Mouse (Mus musculus) MN1 (cell line): ENCODE measurements around the gene Evc.

Experiments used
- DNase-seq: peaks from one replicate; pipeline ENCODE4 v3.0.0-alpha.2; 2016; ENCODE audit warnings: low spot score

Evc gene

DNA sequence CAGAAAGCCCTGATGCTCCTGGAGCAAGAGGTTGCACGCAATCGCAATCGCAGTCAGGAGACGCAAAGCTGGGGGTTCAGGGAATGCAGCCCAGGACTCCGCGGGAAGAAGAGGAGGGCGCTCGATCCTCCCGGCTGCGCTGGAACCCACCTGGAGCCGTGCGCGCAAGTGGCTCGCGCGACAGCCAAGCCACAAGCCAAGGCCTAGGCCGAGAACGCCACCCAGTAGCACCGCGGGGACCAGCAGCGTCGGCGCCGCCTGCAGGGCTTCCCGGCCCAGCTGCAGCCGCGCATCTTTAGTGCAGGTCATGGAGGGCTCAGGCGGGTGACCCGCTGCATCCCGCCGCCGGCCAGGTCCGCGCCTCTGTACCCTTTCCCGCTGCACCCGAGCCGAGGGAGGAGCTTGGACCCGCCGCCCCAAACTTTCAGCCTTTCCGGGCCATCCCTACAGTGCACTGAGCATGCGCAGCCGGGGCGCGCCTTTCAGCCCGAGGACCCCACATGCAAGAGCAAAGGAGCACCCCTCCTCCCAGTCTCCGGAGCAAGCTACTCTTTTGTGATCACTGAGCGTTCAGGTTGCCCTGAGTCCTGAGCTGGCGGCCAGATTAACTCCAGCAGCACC, at the start of gene Evc:
Gene Evc, minus strand, starts transcription at position 410 of the 621 bp plus-strand sequence.
- no peak for DNase-seq

DNA sequence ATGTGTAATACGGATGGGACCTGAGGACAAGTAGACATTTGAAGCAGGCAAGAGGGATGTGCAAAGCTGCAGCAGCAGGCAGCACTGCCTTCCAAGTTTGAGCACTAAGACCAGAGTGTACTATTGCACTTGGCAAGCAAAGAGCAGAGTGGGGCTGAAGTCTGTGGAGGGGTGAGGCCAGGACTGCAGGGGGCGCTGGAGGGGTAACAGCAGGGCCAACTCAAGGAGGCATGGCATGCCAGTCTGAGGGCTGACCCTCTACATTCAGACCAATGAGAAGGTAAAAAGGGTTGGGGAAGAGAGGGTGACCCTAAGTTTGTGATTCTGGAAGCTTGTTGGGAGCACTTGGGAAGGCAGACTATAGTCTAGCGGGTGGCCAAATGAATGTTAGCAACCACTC, 46.9 kb upstream of the Evc start:
- DNase-seq = no peak

DNA sequence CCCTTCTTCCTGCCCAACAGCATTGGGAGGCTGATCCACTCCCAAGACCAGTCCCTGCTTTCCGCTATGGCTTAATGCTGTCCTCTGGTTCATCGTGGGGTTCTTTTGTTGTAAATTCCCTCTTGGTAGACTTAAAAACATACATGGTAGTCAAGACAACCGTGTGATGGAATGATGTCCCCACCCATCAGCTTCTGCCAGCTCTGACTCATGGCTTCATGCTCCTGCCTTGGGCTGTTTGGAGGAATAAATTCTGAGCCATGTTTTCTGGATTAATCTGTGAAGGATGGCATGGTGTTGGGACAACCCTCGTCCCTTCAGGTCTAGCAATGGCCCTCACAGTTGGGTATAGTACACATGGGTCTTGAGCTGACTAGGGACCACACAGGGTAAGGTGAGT, 43.9 kb upstream of the Evc start:
- no peak for DNase-seq

DNA sequence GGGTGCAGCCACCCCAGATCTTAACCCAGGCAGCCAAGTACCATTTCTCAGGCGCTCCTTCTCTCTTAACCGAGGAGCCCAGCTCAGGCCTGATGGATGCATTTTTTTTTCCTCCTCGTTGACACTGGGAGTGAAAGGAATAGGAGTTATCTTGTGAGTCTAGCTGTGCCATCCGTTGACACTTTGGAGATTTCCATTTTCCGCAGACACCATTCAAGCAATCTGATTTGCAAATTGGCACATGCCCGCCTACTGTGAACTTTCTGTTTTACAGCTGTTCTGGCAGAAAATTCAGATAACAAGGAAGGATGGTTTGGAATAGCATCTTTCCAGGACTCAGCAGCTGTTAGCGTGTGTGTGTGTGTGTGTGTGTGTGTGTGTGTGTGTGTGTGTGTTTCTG, 40.7 kb upstream of the Evc start:
- DNase-seq = no peak

DNA sequence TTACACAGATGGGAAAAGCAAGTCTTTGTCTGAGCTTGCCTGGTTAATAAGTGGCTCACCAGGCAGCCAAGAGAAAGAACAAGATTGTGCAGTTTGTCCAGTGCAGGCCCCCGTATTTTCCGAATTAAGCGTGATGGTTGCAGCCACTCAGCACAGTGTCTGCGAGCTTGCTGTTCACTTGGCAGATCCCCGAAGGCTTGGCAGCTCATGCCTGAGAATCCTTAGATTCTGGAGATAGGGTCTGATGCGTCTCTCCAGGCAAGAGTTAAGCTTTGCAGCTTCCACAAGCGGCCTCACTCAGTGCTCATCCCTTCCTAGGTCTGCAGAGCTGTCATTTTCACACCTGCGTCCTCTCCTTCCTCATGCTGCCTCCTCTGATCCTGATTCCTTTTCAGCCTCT, 32.1 kb upstream of the Evc start:
- DNase-seq = no peak

DNA sequence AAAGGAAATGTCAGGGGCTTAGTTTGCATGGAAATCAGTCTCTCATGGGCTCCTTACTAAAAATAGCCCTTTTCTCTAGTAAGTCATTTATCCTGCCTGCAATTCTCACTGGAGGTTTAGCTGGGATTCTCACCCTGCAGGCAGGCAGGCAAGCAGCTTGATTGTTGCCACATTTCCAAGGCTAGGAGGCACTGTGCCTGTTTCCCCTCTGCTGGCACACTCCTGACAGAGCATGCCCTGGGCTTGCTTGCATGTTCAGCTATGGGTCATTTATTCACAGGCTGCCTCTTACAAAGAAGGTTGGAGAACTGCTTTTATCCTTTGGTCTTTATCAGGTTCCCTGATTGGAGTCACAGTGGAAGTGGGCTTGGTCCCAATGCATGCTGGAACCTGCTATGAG, 29.1 kb upstream of the Evc start:
- DNase-seq = no peak

DNA sequence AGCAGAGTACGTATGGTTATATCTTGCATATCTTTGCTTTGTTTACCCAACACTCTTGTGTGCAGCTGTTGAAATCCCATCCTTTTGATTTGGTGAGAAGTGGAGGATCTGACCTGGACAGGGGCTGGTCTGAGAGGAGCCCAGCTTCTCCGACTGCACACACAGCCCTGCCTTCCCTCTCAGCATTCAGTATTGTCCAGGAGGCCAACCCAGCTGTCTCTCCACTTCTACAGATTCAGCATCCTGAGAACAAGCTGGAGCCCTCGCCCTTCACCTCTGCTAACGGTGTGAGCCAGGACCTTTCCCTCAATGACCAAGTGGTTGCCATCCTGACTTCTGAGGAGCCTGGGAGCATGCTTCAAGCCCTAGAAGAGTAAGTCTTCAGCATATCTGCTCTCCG, 26.6 kb upstream of the Evc start:
- no peak for DNase-seq

DNA sequence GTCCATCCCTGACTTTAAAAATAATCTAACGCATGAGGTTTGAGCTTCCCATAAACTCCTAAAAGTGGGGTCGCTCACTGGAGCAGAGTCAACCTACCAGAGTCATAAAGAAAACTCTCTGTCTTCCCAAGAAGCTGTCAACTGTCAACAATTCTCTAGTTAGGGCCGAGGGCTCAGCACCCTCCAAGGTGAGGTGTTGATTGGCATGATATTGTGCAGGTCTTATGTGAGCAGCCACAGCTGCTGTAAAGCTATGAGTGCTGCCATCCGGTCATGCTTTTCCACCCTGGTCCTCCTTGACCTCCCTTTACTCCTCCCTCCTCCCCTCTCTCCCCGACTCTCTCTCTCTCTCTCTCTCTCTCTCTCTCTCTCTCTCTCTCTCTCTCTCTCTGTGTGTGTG, 25.9 kb upstream of the Evc start:
- DNase-seq = no peak

DNA sequence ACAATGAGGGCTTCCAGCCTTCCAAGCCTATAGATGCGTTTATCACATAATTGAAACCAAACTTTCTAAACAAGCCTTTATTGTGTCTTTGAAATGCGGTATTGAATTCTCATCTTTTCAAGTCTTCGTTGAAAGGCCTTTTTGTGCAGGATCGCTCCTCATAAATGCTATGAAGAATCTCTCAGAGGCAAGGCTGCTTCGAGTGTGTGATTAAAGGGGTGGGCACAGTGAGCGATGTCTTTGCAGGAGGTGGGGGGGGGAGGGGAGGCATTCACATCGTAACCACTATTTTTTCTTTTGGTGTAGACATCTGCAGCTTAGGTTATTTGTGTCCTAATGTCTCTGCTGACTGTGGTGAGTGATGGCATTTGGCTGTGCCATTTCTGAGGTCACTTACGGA, 19.3 kb upstream of the Evc start:
- DNase-seq = no peak

DNA sequence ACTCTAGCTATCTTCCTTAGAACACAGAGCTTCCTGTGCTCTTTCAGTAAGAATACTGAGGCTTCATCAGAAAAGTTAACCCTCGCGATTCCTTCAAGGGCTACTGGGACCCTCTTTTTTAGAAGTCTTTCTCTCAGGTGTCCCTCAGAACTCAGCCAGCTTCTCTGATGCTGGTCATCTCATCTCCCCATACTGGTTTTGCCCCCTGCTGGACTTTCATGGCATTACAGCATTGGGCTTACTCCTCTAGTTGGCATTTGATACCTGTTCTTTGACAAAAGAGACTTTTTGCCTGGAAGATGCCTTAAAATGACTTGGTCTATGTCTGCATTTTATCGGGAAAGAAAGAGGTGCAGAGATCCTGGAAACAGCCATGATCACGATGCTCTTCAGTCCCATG, 17.7 kb upstream of the Evc start:
- peak; percentile 22 for DNase-seq

DNA sequence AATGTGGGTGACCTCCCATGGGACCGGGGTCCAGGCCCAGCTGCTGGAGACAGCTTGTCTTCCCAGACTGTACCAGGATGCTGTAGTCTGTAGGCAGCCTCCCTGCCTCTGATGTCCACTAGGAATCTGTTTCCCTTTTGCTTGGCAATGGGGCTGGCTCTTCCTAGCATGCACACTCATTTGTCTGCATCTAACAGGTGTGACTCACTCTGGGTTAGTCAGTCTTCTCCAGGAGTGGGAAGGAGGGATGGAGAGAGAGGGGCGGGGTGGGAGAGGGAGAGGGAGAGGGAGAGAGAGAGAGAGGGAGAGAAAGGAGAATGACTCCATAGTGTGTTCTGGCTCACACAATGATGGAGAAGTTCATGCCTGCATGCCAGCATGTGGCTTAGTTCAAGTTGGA, 15.1 kb upstream of the Evc start:
- no peak for DNase-seq

DNA sequence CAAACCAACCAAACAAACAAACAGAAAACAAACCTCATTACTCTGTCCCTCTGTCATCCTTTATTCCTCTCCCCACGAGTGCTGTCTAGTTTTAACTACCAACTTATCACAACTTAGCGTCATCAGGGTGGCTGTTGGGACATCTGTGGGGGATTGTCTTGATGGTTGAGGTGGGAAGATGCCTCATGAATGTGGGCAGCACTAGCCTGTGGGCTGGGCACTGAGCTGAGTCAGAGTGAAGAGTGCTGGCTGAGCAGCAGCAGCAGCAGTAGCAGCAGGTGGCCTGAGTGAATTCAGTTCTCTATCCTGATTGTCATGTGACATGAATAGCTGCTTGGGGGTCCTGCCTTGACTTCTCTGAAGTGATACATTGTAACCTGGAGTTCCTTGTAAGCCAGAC, 7.3 kb upstream of the Evc start:
- no peak for DNase-seq

DNA sequence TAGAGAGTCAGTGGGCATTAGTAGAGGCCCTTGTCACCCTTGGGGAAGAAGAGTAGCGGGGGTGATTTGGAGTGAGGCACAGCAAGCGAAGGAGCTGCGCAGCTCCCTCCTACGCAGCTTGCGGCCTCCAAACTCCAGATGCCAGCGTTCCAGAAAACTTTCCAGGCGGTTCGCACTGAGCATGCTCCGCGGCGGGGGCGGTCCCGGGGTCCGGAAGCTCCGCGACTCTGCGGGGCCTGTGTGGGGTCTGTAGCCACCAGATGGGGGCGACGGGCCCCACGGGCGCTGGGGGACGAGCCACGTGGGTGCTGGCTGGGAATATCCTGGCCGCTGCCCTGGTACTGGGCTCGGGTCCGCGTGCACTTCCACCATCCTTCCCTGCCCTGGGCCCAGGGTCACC, 1.6 kb upstream of the Evc start, which contains the start of gene Evc2:
Gene Evc2, plus strand, starts transcription at position 212 of the 400 bp plus-strand sequence.
- DNase-seq = peak; percentile 7

DNA sequence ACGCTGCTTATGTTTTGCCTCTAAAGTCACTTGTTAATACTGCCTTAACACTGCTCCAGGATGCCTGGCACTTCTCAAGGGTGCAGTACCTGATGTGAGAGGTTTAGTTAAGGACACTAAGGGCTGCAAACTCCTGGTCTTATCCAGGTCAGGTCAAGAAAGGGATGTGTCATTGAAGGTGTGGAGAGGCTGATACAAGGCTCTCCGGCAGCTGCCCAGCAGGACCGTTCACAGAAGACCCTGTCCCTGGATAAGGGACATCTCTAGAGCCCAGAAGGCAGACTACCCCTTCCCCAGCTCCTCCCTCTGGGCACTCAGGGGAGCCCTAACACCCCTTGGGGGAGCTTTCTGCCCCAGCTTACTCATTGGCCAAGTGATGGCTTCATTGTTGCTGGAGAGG, 1.0 kb upstream of the Evc start:
- no peak for DNase-seq

DNA sequence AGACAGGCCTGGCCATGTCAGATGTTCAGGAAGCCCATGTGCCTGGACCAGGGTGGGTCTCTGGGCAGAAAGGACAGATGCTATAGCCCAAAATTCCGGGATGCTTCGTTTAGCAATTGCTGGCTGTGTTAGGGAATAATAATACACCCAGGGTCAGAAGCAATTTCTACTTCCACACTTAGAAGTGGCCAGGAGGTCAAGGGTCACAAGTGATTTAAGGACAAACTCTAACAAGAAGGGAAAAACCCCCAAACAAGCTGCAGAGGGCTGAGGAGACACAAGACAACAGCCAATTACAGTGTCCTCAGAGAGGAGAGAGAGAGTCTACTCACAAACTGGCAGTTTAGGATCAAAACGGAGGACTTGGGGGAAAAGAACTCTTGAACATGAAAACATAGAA, 1.6 kb downstream of the Evc start:
- DNase-seq = no peak

DNA sequence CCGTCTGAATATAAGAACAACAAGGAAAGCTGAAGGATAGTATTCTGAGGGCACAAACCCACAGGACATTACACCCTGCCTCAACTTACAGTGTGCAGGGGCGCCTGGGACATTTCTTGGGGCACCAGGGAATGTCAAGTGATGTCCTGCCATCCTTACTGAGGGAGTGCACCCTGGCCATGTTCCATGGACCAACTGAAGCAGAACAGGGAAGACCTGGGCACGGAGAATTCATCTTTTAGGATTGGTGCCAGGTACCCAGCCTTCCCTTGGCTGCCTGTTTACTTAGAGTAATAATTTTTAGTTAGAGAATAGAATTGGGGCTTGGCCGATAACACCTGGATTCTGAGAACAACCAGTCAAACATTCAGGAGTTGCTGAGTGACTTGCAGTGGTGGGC, 4.6 kb downstream of the Evc start:
- DNase-seq = no peak

DNA sequence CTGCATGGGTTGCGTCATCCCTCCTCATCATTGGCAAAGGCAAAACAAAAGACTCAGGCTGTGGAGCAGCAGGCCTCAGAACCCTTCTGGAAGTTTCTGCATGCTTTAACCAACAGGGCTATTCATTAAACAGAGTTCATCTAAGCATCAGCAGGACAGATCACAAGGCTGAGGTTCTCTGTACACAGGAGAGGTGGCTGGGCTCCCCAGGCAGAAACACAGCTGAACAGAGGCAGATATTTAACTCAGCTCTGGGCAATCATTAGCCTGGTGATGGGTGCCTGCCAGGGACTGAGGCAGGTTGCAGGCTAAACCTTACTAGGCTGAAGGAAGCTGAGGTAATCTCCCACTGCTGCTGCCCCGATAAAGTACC, 5.6 kb downstream of the Evc start:
- DNase-seq = no peak

DNA sequence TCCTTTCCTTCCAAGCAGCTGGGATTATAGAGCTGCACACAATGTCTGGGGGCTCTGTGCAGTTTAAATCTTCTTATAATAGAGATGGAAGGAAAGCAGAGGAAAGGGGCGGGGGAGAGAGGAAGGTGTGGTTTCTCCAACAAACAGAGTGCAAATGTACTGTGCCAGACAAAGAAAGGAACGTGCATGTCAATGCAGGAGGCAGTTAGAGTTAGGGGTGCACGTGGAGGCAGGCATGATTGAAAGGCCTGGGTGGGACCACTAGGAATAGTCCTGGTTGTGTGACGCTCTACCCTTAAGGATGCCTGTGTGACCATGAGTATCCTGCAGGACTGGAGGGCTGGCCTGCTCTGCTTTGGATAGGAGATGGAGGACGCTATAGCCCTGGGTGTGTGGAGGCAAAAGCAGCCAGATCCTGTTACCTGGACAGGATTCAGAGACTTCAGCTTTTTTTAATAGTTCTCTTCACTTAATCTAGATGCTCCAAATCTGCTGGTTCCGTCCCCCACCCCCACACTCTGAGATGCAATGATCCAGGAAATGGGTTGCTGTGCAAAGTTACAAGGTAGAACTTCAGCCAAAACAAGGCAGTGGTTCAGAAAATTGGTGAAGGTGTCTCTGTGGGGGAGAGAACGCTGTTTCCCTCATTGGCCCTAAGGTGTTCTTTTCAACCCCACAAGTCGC, 6.1 kb downstream of the Evc start:
- no peak for DNase-seq

DNA sequence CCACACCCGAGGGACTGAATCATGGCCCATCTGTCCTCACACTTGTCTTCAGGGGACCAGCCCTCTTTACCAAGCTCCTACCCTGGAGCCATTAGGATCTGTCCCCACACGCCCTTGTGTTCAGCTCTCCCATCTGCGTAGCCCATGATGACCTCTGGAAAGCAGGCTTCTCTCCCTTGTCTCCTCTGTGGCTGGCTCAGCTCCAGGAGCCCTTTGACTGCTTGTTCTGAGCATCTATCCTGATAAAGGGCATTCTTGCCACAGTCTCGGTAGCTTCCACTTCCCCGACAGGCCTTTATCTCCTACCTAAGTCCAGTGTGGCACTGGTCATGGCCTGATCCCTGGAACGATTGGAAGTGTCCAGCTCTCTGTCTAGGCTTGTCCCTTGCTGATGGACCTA, 10.0 kb downstream of the Evc start:
- DNase-seq = no peak

DNA sequence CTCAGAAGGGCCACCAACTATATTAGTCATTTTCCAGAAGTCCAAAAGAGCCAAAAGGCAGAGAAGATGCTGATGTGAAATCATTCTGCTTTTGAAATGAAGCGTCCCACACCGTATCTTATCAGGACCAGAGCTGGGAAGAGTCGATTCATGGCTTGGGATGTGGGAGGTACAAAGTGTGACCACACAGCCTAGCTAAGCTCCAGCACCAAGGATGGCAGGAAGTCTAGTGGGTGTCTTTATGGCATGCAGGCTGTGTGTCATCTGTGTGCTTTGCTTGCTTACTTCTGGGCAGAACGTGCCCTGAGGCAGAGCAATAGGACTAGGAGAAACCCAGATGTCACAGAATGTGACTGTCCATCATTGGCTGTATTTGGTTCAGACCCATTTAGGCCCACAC, 15.9 kb downstream of the Evc start:
- no peak for DNase-seq

DNA sequence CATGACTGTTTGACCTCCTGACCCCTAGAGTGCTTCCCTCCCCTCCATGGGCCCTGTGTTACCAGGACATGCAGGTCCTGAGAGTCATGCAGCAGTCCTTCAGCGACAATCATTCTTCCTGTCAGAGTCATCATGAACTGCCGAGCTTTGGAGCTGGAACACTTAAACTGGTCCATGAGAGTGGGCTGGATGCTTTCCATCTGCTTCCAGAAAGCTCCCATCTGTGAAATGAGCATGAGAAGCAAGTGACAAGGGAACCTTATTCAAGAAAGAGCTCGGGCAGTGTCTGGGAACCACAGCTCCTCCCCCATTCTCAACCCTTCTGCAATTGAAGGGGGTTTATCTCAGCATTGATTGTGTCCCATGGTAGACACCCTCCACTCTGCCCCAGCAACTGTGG, 16.5 kb downstream of the Evc start:
- DNase-seq = no peak

DNA sequence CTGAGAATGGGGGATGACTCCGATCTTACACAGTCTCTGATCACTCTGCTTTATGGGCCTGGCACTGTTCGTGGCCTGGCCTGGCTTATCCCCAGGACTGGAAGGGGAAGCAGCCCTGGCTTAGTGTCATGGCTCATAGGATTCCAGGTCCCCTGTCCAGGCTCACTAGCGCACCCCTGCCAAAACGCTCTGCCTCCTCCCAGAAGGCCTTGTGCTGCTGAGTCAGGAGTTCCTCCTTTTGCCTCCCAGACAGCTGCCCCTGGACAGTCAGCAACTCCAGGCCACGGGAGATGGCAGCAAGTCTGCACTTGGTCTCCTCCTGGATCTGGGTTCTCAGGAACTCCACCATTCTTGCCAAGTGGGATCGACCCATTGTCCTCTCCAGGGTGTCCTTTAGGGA, 18.0 kb downstream of the Evc start:
- DNase-seq = no peak

DNA sequence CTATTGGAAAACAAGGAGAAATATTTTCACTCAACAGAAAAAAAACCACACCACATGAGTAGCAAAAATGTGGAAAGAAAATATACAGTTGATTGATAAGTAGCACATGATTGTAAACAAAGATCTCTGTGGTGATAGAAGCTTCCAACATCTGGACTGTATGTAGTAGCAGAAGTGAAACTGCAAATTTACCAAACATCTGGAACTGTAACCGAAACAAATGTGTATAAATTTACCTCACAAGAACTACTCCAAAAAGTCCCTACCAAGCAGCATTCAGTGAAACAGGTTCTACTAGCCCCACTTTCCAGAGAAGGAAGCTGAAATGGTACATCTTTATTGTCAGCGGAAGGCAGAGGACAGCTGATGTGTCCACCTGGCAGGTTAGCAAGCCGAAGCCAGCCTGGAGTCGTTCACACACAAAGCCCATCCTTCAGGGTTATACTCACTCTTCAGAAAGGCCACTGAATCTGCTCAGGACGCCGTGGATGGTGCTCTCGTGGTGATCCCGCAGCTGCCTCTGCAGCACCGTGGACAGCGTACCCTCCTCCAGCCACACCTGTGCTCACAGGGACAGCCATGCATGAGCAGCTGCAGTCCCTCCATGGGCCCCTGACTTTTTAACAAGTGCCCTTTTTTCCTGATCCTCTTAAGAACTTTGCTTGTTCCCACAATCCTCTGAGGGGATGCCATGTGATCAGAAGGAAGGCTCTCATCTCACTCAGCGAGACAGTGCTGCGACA, 23.5 kb downstream of the Evc start:
- no peak for DNase-seq

DNA sequence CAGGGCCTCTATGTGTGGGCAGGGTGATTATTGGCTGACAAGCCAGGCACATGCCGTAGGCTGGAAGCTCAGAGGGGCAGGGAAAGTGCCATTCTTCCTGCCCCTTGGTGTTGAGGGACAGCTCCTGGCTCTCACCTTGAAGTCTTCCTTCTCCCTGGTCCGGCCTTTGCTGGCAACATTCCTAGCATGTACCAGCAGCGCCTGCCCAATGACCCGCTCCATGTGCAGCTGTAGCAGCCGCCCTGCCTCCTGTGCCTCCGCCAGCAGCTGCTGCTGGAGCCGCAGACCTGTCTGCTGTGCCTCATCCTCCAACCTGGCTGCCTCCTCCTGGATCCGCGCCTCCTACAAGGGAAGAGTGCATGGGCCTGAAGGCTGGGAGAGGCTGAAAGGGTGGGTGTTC, 26.7 kb downstream of the Evc start:
- peak; percentile 17 for DNase-seq
